Mouse (Mus musculus): ENCODE measurements around the gene Mad1l1.

Mad1l1 gene

GRCm38 (mm10) chr5:139981976-139982375 lies 339.4 kb downstream of the Mad1l1 start:
- DNase-seq: no peak

DNA sequence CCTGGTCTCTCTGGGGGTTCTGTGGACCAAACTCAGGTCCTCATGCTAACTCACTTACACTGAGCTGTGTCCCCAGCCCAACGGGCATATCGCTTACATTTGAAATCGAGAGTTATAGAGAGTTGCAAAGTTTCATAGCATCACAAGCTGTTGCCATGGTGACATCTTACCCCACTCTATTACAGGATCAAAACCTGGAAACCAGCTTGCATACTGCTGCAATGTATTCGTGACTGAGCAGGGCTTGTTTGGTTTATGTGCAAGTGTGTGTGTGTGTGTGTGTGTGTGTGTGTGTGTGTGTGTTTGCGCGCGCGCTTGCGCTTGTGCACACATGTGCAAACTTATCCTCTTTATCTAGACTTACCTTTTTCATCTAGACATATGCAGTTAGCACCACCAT lies 342.0 kb downstream of the Mad1l1 start:
- no peak for DNase-seq

- DNase-seq: peak; percentile 23
Observed at GRCm38 (mm10) chr5:139978525-139979276, 342.7 kb downstream of the Mad1l1 start.

GRCm38 (mm10) chr5:139977476-139977875 lies 343.9 kb downstream of the Mad1l1 start:
- DNase-seq: no peak

DNA sequence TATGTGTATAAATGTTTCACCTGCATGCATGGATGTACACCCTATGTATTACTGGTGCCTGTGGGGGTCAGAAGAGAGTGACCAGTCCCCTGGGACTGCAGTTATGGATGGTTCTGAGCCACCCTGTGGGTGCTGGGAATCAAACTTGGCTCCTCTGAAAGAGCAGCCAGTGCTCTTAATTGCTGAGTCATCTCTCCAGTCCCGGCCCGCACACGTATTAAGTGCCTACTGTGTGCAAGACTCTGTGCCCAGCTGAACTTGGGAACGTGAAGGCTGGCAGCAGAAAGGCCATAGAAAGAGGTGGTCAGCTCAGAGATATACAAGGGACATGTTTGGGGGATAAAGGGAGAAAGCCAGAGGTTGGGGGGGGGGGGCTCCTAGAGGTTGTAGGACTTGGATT lies 344.8 kb downstream of the Mad1l1 start:
- no peak for DNase-seq

- no peak for DNase-seq
Observed at GRCm38 (mm10) chr5:139970186-139970631, 351.1 kb downstream of the Mad1l1 start.

DNA sequence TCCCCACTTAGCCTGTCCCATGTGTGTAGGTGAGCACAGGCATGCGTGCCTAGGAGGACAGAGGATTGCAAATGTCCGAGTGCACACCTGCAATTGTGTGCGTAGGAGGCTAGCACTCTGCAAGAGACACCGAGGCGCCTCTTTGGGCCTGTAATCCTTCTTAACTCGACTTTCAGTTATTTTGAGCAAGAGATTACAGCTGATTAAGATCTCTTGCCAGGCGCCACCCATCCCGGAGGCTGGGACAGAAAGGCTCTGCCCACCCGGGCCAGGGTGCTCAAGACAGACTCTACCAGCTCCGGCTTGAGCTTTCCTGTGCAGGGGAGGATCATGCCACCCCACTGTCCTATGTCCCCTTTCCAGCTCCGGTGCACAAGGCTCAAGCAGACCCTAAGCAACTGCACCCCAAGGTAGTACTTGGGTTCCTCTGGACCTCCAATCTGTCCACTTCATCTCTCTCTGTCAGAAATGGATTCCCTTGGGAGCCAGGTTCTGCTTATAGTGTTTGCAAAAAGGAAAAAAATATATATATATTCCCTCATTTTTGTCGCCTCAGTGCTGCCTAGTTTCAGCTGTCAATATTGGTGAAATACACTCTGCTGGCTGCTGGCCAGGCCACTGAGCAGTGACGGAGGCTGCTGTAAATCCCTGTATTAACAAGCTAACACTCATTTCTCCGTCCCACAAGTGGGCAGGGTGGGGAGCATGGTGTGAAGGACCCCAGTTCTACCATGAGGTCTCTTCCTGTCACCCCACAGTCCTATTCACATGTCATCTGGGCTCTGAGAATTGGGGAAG lies 352.0 kb downstream of the Mad1l1 start:
- DNase-seq: no peak

GRCm38 (mm10) chr5:139965596-139965995 lies 355.8 kb downstream of the Mad1l1 start:
- DNase-seq: no peak

GRCm38 (mm10) chr5:139964391-139964790 lies 357.0 kb downstream of the Mad1l1 start:
- DNase-seq: no peak

GRCm38 (mm10) chr5:139959741-139960140 lies 361.6 kb downstream of the Mad1l1 start:
- DNase-seq: no peak
